Mouse (Mus musculus) brain, embryonic 14.5 days (tissue): ENCODE measurements at regions not wholly inside any gene's neighbourhood (a gene's known extent, or its start where the extent isn't known, plus 50 kb on each side); places are given as distances from the start of the nearest gene placed in this dataset.

ENCODE experiments used
- CTCF ChIP-seq: fragments of 200-500 bp; IDR thresholded peaks from 2 replicates; pipeline ENCODE4 v1.5.1; 2012; ENCODE audit warnings: inconsistent platforms, mild to moderate bottlenecking, moderate library complexity, borderline replicate concordance; ENCODE audit not compliant: insufficient read depth, insufficient read length; ENCODE audit errors: extremely low read depth
- POLR2A ChIP-seq: fragments of 200-500 bp; IDR thresholded peaks from 2 replicates; pipeline ENCODE4 v1.6.1; 2012; ENCODE audit warnings: mild to moderate bottlenecking, inconsistent platforms, borderline replicate concordance; ENCODE audit not compliant: poor library complexity, insufficient read depth, insufficient read length, severe bottlenecking; ENCODE audit errors: extremely low read depth

DNA sequence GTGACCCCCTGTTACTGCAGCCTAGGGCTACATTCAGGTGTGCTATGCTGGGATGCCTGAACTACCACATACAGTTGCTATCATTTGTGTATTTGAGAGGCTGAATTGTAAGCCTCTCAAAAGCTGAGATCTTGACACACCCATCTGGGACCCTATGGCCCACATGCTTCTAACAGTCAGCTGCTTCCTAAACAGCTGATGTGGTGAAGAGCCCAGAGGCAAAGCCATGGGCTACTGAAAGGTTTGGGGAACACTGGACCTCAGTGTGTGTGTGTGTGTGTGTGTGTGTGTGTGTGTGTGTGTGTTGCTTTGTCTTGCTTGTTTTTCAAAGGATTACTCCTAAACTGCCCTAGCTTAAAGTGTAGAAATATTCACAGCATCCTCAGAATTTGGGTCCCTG is 75.0 kb downstream of the Lbh start:
- TF ChIP-seq CTCF (no peak), POLR2A (no peak)
